Mouse (Mus musculus) liver, embryonic 14.5 days (tissue): ENCODE results near the gene Npas3. TPM values are rescaled to one million over a fixed set of nuclear protein-coding genes. Genes with fewer than 3 reads are reported as not detected.

Experiments used
- ATAC-seq: fragments of 200-750 bp; cut with Nextera tagmentation; 2 replicates; pipeline ENCODE4 v1.8.0; 2017; ENCODE audit warnings: moderate number of reproducible peaks, mild to moderate bottlenecking, moderate library complexity; ENCODE audit not compliant: insufficient read depth
- DNase-seq, 3 experiments: peaks; one replicate each; pipeline ENCODE4 v3.0.0-alpha.2; 2012 to 2013; ENCODE audit warnings: low read depth in 3 of 3, low spot score in 3 of 3
- H3K27ac ChIP-seq: fragments of 300-500 bp; sonication (generic); 2 replicates; pipeline ENCODE4 v1.5.1; 2014; ENCODE audit warnings: moderate library complexity, mild to moderate bottlenecking, control low read depth, inconsistent platforms
- H3K27me3 ChIP-seq: fragments of 300-500 bp; sonication (generic); 2 replicates; pipeline ENCODE4 v1.6.1; 2014; ENCODE audit warnings: mild to moderate bottlenecking, low read length, moderate library complexity; ENCODE audit not compliant: control insufficient read depth, insufficient read depth
- H3K36me3 ChIP-seq: fragments of 300-500 bp; sonication (generic); replicated peaks from 2 replicates; pipeline ENCODE4 v1.6.1; 2014; ENCODE audit warnings: low read depth; ENCODE audit not compliant: control insufficient read depth, insufficient read depth
- H3K4me1 ChIP-seq, 2 experiments: fragments of 200-500 bp in 1 of 2; fragments of 300-500 bp in 1 of 2; sonication (generic) in 1 of 2; replicated peaks; 2 replicates each; pipeline ENCODE4 v1.6.1; 2012 to 2014; ENCODE audit warnings: antibody characterized with exemption in 1 of 2, inconsistent platforms in 1 of 2, low read length in 1 of 2; ENCODE audit not compliant: control insufficient read depth in 2 of 2, insufficient read depth in 2 of 2
- H3K4me2 ChIP-seq: fragments of 300-500 bp; sonication (generic); 2 replicates; pipeline ENCODE4 v1.6.1; 2014; ENCODE audit warnings: low read depth, mild to moderate bottlenecking, control low read depth, moderate library complexity
- H3K4me3 ChIP-seq, 2 experiments: fragments of 200-500 bp in 1 of 2; fragments of 300-500 bp in 1 of 2; sonication (generic) in 1 of 2; 2 replicates each; pipeline ENCODE4 v1.5.1; 2012 to 2014; ENCODE audit warnings: low read depth in 2 of 2, low read length in 2 of 2, mild to moderate bottlenecking in 2 of 2, control low read depth in 1 of 2, inconsistent platforms in 1 of 2, moderate library complexity in 1 of 2; ENCODE audit not compliant: insufficient read depth in 1 of 2
- H3K9ac ChIP-seq: fragments of 300-500 bp; sonication (generic); replicated peaks from 2 replicates; pipeline ENCODE4 v1.6.1; 2014; ENCODE audit warnings: mild to moderate bottlenecking, control low read depth, moderate library complexity
- H3K9me3 ChIP-seq: fragments of 300-500 bp; sonication (generic); 2 replicates; pipeline ENCODE4 v1.6.1; 2016; ENCODE audit warnings: low read length, mixed read lengths; ENCODE audit not compliant: control insufficient read depth
- CTCF ChIP-seq: IDR thresholded peaks from 2 replicates; pipeline ENCODE4 v1.5.1; 2016; ENCODE audit warnings: antibody characterized with exemption, low read depth, control low read depth
- EP300 ChIP-seq: IDR thresholded peaks from 2 replicates; pipeline ENCODE4 v1.6.1; 2016; ENCODE audit warnings: antibody characterized with exemption, low read depth
- WGBS: fragments of 180-500 bp; shearing (Covaris S2); extraction: QIAGEN DNeasy Blood & Tissue Kit; methylation state at CpG from one replicate; pipeline ENCODE4 v1.1.7; 2014; ENCODE audit not compliant: insufficient replicate concordance; 5-methylcytosine and 5-hydroxymethylcytosine counted together
- polyA plus RNA-seq, 2 experiments: library from polyadenylated mRNA; depleted of rRNA in 1 of 2; stranded (reverse) in 1 of 2; unstranded in 1 of 2; fragments of >200 nt; fragmentation: Nextera tagmentation in 1 of 2; extraction: Ambion mirVana in 1 of 2; gene quantifications; 2 replicates each; pipeline versions ENCODE4 v1.2.1 to v1.2.3; 2012 to 2014

The Npas3 gene
- polyA plus RNA-seq, 2 experiments: 0.08 to 0.09 TPM

DNA sequence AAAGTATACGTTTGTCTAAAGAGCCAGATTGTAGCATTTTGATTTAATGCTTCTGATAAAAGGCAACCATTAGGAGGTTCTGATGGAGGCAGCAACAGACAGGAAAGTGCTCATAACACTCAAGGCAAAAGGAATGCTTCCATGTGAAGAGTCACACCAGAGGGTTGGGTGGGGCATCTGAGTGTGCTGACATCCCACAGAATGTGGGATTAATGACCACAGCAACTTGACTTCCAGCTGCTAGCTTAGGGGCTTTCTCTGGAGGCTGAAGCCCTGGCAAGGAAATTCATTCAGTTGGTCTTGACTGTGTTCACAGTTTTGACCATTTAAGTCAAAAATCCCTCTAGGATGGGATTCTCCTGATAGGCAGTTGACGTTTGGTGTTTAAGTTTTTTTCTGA is 84.8 kb downstream of the Npas3 start:
- no peaks in the 10 kb centered on the region for H3K4me1 ChIP-seq
- WGBS: 54% methylated on average over 2 of the region's 2 CpGs
- no peak overlapping the region for H3K4me3 ChIP-seq
- ATAC-seq (no peak), DNase-seq (no peak)
- no peaks in the 10 kb centered on the region for H3K9me3 ChIP-seq
- H3K27me3 ChIP-seq: no peaks in the 10 kb centered on the region
- TF ChIP-seq EP300 (no peak), CTCF (no peak)
- no peaks in the 10 kb centered on the region for H3K36me3 ChIP-seq
- no peak overlapping the region for H3K27ac ChIP-seq
- H3K4me2 ChIP-seq: no peak overlapping the region
- no peak overlapping the region for H3K9ac ChIP-seq

DNA sequence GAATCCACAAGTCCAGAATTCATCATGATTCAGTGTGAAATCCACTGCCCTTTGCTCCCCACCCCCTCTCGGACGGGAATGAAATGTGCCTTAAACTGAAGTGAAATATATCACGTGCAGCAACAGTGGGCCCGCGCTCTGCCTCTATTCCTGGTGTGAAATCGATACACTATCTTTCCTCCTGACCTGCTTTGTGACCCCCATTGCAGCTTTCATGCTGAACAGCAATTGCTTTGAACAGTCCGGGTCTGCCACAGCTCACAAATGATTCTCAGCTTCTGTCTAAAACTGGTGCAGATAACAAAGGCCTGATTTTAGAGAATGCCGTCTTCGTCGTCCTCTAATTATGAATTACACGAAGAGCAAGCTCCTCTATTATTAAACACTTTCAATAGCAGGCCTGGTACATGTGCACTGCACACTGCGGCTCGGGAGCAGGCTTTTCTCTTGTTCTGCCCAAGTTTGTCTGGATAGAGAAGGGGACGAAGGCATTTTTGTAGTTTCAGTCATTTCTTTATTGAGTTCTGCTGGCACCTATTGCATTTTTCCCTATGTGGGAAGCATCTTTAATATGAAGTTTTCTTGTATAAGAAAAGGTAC is 90.0 kb downstream of the Npas3 start:
- no peak for DNase-seq
- Histone ChIP-seq H3K36me3 (no peaks in the 10 kb centered on the region), H3K4me2 (no peak overlapping the region), H3K27ac (no peak overlapping the region), H3K9me3 (no peaks in the 10 kb centered on the region), H3K9ac (no peak overlapping the region), H3K4me1 (no peaks in the 10 kb centered on the region), H3K4me3 (no peak overlapping the region), H3K27me3 (no peaks in the 10 kb centered on the region)
- no peak for ATAC-seq
- 67% methylated on average over 14 of the region's 14 CpGs for WGBS
- no peak for TF ChIP-seq EP300
- no peak for TF ChIP-seq CTCF

DNA sequence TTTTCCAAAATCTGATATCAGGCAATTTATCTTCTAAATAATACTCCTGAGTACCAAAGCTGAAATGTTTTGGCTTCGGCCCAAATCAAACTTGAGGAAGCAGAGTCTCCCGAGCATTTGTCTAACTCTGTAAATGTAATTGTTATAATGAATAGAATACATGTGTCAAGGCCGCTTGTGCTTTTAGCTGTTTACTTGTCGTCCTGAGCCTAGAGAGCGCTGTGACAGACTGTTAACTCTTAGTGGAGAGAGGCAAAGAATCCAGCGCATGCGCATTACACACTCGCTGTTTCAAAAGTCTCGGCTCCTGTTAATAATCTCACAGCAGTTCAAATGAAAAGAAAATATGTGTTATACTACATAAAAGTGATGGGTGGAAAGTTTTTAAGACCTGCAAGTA is 94.3 kb downstream of the Npas3 start:
- TF ChIP-seq EP300 (no peak), CTCF (no peak)
- ATAC-seq: no peak
- WGBS: 72% methylated on average over 9 of the region's 9 CpGs

DNA sequence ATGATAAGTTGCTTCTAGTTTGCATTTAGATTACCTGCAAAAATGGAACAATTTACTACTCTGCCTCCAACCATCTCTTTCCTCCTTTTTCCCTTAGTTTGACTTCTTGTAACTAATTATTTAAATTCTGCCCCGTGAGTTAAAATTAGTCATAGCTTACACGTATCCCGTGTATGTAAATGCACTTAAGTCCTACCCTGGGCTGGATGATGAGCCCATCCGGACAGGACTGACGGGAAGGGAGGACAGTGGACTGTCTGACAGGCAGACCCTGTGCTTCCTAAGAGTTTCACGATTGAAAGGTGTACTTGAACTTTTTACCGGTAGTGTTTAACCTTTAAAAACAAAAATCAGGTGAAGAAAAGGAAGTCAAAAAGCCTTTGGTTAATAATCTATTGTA is 103.4 kb downstream of the Npas3 start:
- TF ChIP-seq EP300 (no peak), CTCF (no peak)
- Histone ChIP-seq H3K4me3 (no peak overlapping the region), H3K4me1 (no peaks in the 10 kb centered on the region), H3K9ac (no peak overlapping the region), H3K36me3 (no peaks in the 10 kb centered on the region), H3K27me3 (no peaks in the 10 kb centered on the region), H3K4me2 (no peak overlapping the region), H3K9me3 (no peaks in the 10 kb centered on the region), H3K27ac (no peak overlapping the region)
- 69% methylated on average over 7 of the region's 7 CpGs for WGBS
- DNase-seq (no peak), ATAC-seq (no peak)

More for the DNA sequence above, 94.3 kb downstream of the Npas3 start:
- DNase-seq: no peak
- Histone ChIP-seq H3K9me3 (no peaks in the 10 kb centered on the region), H3K27me3 (no peaks in the 10 kb centered on the region), H3K4me3 (no peak overlapping the region), H3K4me2 (no peak overlapping the region), H3K27ac (no peak overlapping the region), H3K9ac (no peak overlapping the region), H3K4me1 (no peaks in the 10 kb centered on the region), H3K36me3 (no peaks in the 10 kb centered on the region)

GRCm38 (mm10) chr12:53365751-53366150 is 117.3 kb downstream of the Npas3 start:
- 66% methylated on average over 5 of the region's 5 CpGs for WGBS
- Histone ChIP-seq H3K36me3 (no peaks in the 10 kb centered on the region), H3K27ac (no peak overlapping the region), H3K4me2 (no peak overlapping the region), H3K4me3 (no peak overlapping the region), H3K4me1 (no peaks in the 10 kb centered on the region), H3K9me3 (no peaks in the 10 kb centered on the region), H3K27me3 (no peaks in the 10 kb centered on the region), H3K9ac (no peak overlapping the region)
- no peak for TF ChIP-seq EP300
- TF ChIP-seq CTCF: no peak
- no peak for DNase-seq
- no peak for ATAC-seq
